ENCODE assay signal across 8 mouse cellular contexts in genomic region chr16:50528355-50528676, GRCm38 (mm10).
DNase-seq lines count a peak whose midpoint lies in the region; ATAC-seq lines count a peak whose summit lies in the region.

No protein-coding gene starts in this region.

- peak overlapping the region; percentile 46 for H3K4me3 ChIP-seq in erythroblast, embryonic 14.5 days (replicated peaks)
- H3K4me3 ChIP-seq in kidney, embryonic 15.5 days (replicated peaks), result peak overlapping the region; percentile 78
- peak overlapping the region; percentile 92 for H3K4me3 ChIP-seq in megakaryocyte, embryonic 14.5 days (replicated peaks)

- H3K36me3 ChIP-seq in erythroblast, embryonic 14.5 days (ENCODE audit: control insufficient read depth), result no peaks in the 10 kb centered on the region
- H3K36me3 ChIP-seq in kidney, embryonic 15.5 days, result no peaks in the 10 kb centered on the region
- no peaks in the 10 kb centered on the region for H3K36me3 ChIP-seq in megakaryocyte, embryonic 14.5 days (replicated peaks; ENCODE audit: low read length)

- peak overlapping the region; percentile 95 for H3K4me2 ChIP-seq in kidney, embryonic 15.5 days

- DNase-seq in urinary bladder, postnatal 14 days (ENCODE audit: low spot score), result peak; percentile 39
- DNase-seq in urinary bladder, postnatal 25 days (ENCODE audit: low spot score), result no peak
- DNase-seq in T-cell, adult 2 months (ENCODE audit: low spot score), result no peak

- WGBS in kidney, embryonic 15.5 days, result under 1% methylated on average over 9 of the region's 9 CpGs

- H3K27ac ChIP-seq in kidney, embryonic 15.5 days, result peak overlapping the region; percentile 95

- peaks cover 39% of the 10 kb centered on the region for H3K27me3 ChIP-seq in erythroblast, embryonic 14.5 days (ENCODE audit: control insufficient read depth)
- H3K27me3 ChIP-seq in kidney, embryonic 15.5 days, result no peaks in the 10 kb centered on the region
- peaks cover 32% of the 10 kb centered on the region for H3K27me3 ChIP-seq in megakaryocyte, embryonic 14.5 days (replicated peaks)

- no peak for ATAC-seq in erythroblast, adult 5-6 weeks (replicated peaks; ENCODE audit: low FRiP score, poor library complexity, severe bottlenecking)
- peak; percentile 33 for ATAC-seq in kidney, embryonic 15.5 days (replicated peaks; ENCODE audit: low FRiP score)
- ATAC-seq in cerebellum, adult (ENCODE audit: insufficient number of reproducible peaks, low FRiP score, low TSS enrichment), result no peak

- H3K9ac ChIP-seq in kidney, embryonic 15.5 days, result peak overlapping the region; percentile 81

- H3K4me1 ChIP-seq in erythroblast, embryonic 14.5 days (ENCODE audit: control insufficient read depth), result peaks cover 14% of the 10 kb centered on the region
- peaks cover 9% of the 10 kb centered on the region for H3K4me1 ChIP-seq in kidney, embryonic 15.5 days
- peaks cover 20% of the 10 kb centered on the region for H3K4me1 ChIP-seq in megakaryocyte, embryonic 14.5 days

- no peaks in the 10 kb centered on the region for H3K9me3 ChIP-seq in erythroblast, embryonic 14.5 days (ENCODE audit: control insufficient read depth, low read length)
- no peaks in the 10 kb centered on the region for H3K9me3 ChIP-seq in kidney, embryonic 15.5 days (replicated peaks)
- no peaks in the 10 kb centered on the region for H3K9me3 ChIP-seq in megakaryocyte, embryonic 14.5 days
